Mouse (Mus musculus): ENCODE data around the gene Art1. TPM values are rescaled to one million over a fixed set of nuclear protein-coding genes. Genes with fewer than 3 reads are reported as not detected.

The Art1 gene
- polyA plus RNA-seq, 1 experiment from 2014 or later = 1.4 TPM

GRCm38 (mm10) chr7:102082816-102083215, 18.7 kb upstream of the Art1 start, which contains the start of gene Trpc2:
Gene Trpc2 (plus strand): TSS chr7:102083116.
- H3K27ac ChIP-seq = no peak within 1 kb of the TSS
- 61% methylated on average over 5 of the region's 5 CpGs for WGBS
- no peak within 1 kb of the TSS for H3K4me3 ChIP-seq
- no peaks in the 10 kb centered on the region for H3K9me3 ChIP-seq
- no peaks in the 10 kb centered on the region for H3K27me3 ChIP-seq
- H3K9ac ChIP-seq = 0 out of 2 replicates have a peak within 1 kb of the TSS, but pooled peaks have one; percentile 52
- H3K4me1 ChIP-seq = no peaks in the 10 kb centered on the region
- no peak within 1 kb of the TSS for H3K4me2 ChIP-seq
- no peak for ATAC-seq (ENCODE audit: insufficient number of reproducible peaks, insufficient read depth, low FRiP score, low TSS enrichment, low read depth)
- peaks cover 81% of the 10 kb centered on the region for H3K36me3 ChIP-seq

- H3K4me3 ChIP-seq = no peak overlapping the region
- 92% methylated on average over 26 of the region's 26 CpGs for WGBS
- H3K36me3 ChIP-seq = peaks cover 80% of the 10 kb centered on the region
- no peaks in the 10 kb centered on the region for H3K9me3 ChIP-seq
- H3K9ac ChIP-seq = no peak overlapping the region
- no peak overlapping the region for H3K27ac ChIP-seq
- no peak for ATAC-seq (ENCODE audit: insufficient number of reproducible peaks, insufficient read depth, low FRiP score, low TSS enrichment, low read depth)
- no peaks in the 10 kb centered on the region for H3K27me3 ChIP-seq
- H3K4me2 ChIP-seq = no peak overlapping the region
- no peaks in the 10 kb centered on the region for H3K4me1 ChIP-seq
Observed at GRCm38 (mm10) chr7:102084041-102084696, 17.4 kb upstream of the Art1 start.

GRCm38 (mm10) chr7:102087336-102087735, 14.2 kb upstream of the Art1 start:
- H3K36me3 ChIP-seq = peaks cover 70% of the 10 kb centered on the region
- no peak for ATAC-seq (ENCODE audit: insufficient number of reproducible peaks, insufficient read depth, low FRiP score, low TSS enrichment, low read depth)

GRCm38 (mm10) chr7:102099760-102100661, 1.5 kb upstream of the Art1 start:
- Histone ChIP-seq H3K27ac (no peak overlapping the region), H3K27me3 (no peaks in the 10 kb centered on the region), H3K9me3 (no peaks in the 10 kb centered on the region), H3K9ac (peak overlapping the region; percentile 54), H3K4me3 (peak overlapping the region; percentile 32), H3K4me1 (peaks cover 12% of the 10 kb centered on the region; the same call in 1 of the 2 replicates), H3K36me3 (peaks cover 4% of the 10 kb centered on the region), H3K4me2 (peak overlapping the region; percentile 62)
- ATAC-seq (ENCODE audit: insufficient number of reproducible peaks, insufficient read depth, low FRiP score, low TSS enrichment, low read depth) = no peak
- 5% methylated on average over 30 of the region's 30 CpGs for WGBS

More at GRCm38 (mm10) chr7:102087336-102087735, 14.2 kb upstream of the Art1 start:
- 84% methylated on average over 4 of the region's 4 CpGs for WGBS
- H3K4me1 ChIP-seq = no peaks in the 10 kb centered on the region
- H3K4me3 ChIP-seq = no peak overlapping the region
- H3K9me3 ChIP-seq = no peaks in the 10 kb centered on the region
- no peak overlapping the region for H3K27ac ChIP-seq
- no peaks in the 10 kb centered on the region for H3K27me3 ChIP-seq
- H3K4me2 ChIP-seq = no peak overlapping the region
- H3K9ac ChIP-seq = no peak overlapping the region

DNA sequence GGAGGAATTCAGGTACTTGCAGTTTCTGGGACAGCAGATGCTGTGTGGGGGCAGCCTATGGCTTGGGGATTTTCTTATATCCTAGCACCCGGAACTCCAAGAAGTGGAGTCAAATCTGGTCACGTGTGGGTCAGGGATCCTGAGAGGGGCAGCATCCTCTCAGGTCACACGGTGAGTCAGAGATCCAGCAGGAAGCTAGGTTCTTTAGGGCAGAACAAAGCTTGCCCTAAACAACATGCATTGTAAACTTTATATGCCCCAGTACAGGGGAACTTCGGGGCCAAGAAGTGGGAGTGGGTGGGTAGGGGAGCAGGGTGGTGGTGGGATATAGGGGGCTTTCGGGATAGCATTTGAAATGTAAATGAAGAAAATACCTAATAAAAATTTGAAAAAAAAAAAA, 675 bp upstream of the Art1 start:
- H3K27me3 ChIP-seq = no peaks in the 10 kb centered on the region
- H3K9ac ChIP-seq = no peak overlapping the region
- WGBS = 59% methylated on average over 5 of the region's 5 CpGs
- H3K27ac ChIP-seq = no peak overlapping the region
- no peak overlapping the region for H3K4me3 ChIP-seq
- peaks cover 12% of the 10 kb centered on the region; the same call in 1 of the 2 replicates for H3K4me1 ChIP-seq
- H3K9me3 ChIP-seq = no peaks in the 10 kb centered on the region
- no peak for ATAC-seq (ENCODE audit: insufficient number of reproducible peaks, insufficient read depth, low FRiP score, low TSS enrichment, low read depth)
- H3K4me2 ChIP-seq = peak overlapping the region; percentile 62
- H3K36me3 ChIP-seq = no peaks in the 10 kb centered on the region; the same call in none of the 2 replicates

GRCm38 (mm10) chr7:102102241-102102640, 698 bp downstream of the Art1 start:
- Histone ChIP-seq H3K4me3 (no peak overlapping the region), H3K4me1 (peaks cover 16% of the 10 kb centered on the region), H3K27me3 (no peaks in the 10 kb centered on the region), H3K4me2 (no peak overlapping the region), H3K36me3 (no peaks in the 10 kb centered on the region), H3K9ac (no peak overlapping the region), H3K9me3 (no peaks in the 10 kb centered on the region), H3K27ac (no peak overlapping the region)
- WGBS = 49% methylated on average over 8 of the region's 8 CpGs
- no peak for ATAC-seq (ENCODE audit: insufficient number of reproducible peaks, insufficient read depth, low FRiP score, low TSS enrichment, low read depth)

DNA sequence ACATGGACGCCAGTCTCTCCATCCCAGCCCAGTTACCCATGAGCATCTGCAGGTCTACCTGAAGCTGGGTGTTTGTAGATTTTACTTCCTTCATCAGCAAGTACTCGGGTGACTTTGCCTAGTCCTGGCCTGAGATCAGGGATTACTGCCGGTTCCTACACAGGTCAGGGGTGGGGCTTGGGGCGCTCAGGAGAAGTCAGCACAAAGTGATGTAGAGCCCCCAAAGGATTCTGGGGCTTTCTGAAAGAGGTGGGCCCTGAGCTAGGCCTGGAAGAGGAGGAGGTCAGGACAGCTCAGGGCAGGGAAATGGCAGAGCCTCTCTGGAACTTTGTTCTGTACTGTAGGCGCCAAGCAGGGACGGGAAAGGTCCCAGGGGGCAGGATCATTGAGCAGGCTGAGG, 1.2 kb downstream of the Art1 start:
- Histone ChIP-seq H3K36me3 (no peaks in the 10 kb centered on the region), H3K4me1 (peaks cover 16% of the 10 kb centered on the region), H3K9ac (no peak overlapping the region), H3K4me3 (no peak overlapping the region), H3K27ac (no peak overlapping the region), H3K4me2 (no peak overlapping the region), H3K9me3 (no peaks in the 10 kb centered on the region), H3K27me3 (no peaks in the 10 kb centered on the region)
- WGBS = 47% methylated on average over 6 of the region's 6 CpGs
- ATAC-seq (ENCODE audit: insufficient number of reproducible peaks, insufficient read depth, low FRiP score, low TSS enrichment, low read depth) = no peak

GRCm38 (mm10) chr7:102103555-102103954, 2.0 kb downstream of the Art1 start:
- Histone ChIP-seq H3K4me2 (no peak overlapping the region), H3K27ac (no peak overlapping the region), H3K9ac (no peak overlapping the region), H3K4me3 (no peak overlapping the region), H3K4me1 (peaks cover 16% of the 10 kb centered on the region), H3K36me3 (no peaks in the 10 kb centered on the region), H3K27me3 (no peaks in the 10 kb centered on the region), H3K9me3 (no peaks in the 10 kb centered on the region)
- no peak for ATAC-seq (ENCODE audit: insufficient number of reproducible peaks, insufficient read depth, low FRiP score, low TSS enrichment, low read depth)
- WGBS = 70% methylated on average over 2 of the region's 2 CpGs

- no peaks in the 10 kb centered on the region for H3K27me3 ChIP-seq
- no peaks in the 10 kb centered on the region for H3K9me3 ChIP-seq
- H3K4me3 ChIP-seq = no peak overlapping the region
- no peak overlapping the region for H3K27ac ChIP-seq
- H3K4me1 ChIP-seq = peaks cover 16% of the 10 kb centered on the region
- no peak overlapping the region for H3K9ac ChIP-seq
- 73% methylated on average over 5 of the region's 5 CpGs for WGBS
- H3K36me3 ChIP-seq = no peaks in the 10 kb centered on the region
- no peak overlapping the region for H3K4me2 ChIP-seq
- no peak for ATAC-seq (ENCODE audit: insufficient number of reproducible peaks, insufficient read depth, low FRiP score, low TSS enrichment, low read depth)
Observed at GRCm38 (mm10) chr7:102104126-102104525, 2.6 kb downstream of the Art1 start.

GRCm38 (mm10) chr7:102106700-102107141, 5.2 kb downstream of the Art1 start:
- no peaks in the 10 kb centered on the region for H3K27me3 ChIP-seq
- ATAC-seq (ENCODE audit: insufficient number of reproducible peaks, insufficient read depth, low FRiP score, low TSS enrichment, low read depth) = no peak
- H3K9ac ChIP-seq = peak overlapping the region; percentile 54
- H3K36me3 ChIP-seq = no peaks in the 10 kb centered on the region
- peaks cover 4% of the 10 kb centered on the region; the same call in 1 of the 2 replicates for H3K4me1 ChIP-seq
- no peaks in the 10 kb centered on the region for H3K9me3 ChIP-seq
- peak overlapping the region; percentile 17 for H3K4me3 ChIP-seq
- H3K4me2 ChIP-seq = peak overlapping the region; percentile 56
- 15% methylated on average over 23 of the region's 23 CpGs for WGBS
- no peak overlapping the region for H3K27ac ChIP-seq

- peaks cover 4% of the 10 kb centered on the region; the same call in 1 of the 2 replicates for H3K4me1 ChIP-seq
- H3K27ac ChIP-seq = no peak overlapping the region
- WGBS = 81% methylated on average over 1 of the region's 1 CpGs
- H3K9me3 ChIP-seq = no peaks in the 10 kb centered on the region
- no peak overlapping the region for H3K9ac ChIP-seq
- no peaks in the 10 kb centered on the region for H3K36me3 ChIP-seq
- ATAC-seq (ENCODE audit: insufficient number of reproducible peaks, insufficient read depth, low FRiP score, low TSS enrichment, low read depth) = no peak
- no peaks in the 10 kb centered on the region for H3K27me3 ChIP-seq
- no peak overlapping the region for H3K4me3 ChIP-seq
- no peak overlapping the region for H3K4me2 ChIP-seq
Observed at GRCm38 (mm10) chr7:102108206-102108605, 6.7 kb downstream of the Art1 start.
